Mouse (Mus musculus) erythroid progenitor cell, adult 5-6 weeks (primary cell): ENCODE measurements around the gene Lrrc1. TPM values are rescaled to one million over a fixed set of nuclear protein-coding genes. Genes with fewer than 3 reads are reported as not detected.

ENCODE experiments used
- ATAC-seq: replicated peaks from 2 replicates; pipeline ENCODE4 v1.8.0; 2016; ENCODE audit warnings: moderate number of reproducible peaks, mild to moderate bottlenecking, moderate TSS enrichment, inconsistent platforms; ENCODE audit not compliant: poor library complexity, low FRiP score, severe bottlenecking
- total RNA-seq, 2 experiments: library from RNA; stranded (forward) in 1 of 2; stranded (reverse) in 1 of 2; fragments of 150-400 nt in 1 of 2; fragments of 186-747, 209-891 nt in 1 of 2; gene quantifications; 2 replicates each; pipeline versions ENCODE4 v1.2.3 to v1.2.4; 2015 to 2017; ENCODE audit warnings: low replicate concordance in 2 of 2

The Lrrc1 gene
- total RNA-seq, 2 experiments from 2014 or later, result 2.3 to 5.0 TPM

DNA sequence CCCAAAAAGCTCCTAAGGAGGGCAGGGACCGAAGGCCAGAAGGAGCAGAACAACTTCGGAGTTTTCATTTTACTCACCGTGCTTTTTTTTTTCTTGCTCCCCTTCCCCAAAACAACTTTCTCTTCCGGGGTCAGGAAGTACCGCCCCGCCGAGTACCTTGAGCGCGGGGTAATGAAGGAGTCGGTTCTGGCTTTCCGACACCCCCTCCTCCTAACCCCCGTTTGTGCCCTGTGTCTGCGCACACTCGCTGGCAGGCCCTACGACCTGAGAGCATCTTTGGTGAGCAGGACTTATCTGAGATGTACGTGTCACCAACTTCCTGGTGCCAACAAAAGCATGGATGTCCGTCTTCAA, 375 bp upstream of the Lrrc1 start:
- ATAC-seq, result no peak

DNA sequence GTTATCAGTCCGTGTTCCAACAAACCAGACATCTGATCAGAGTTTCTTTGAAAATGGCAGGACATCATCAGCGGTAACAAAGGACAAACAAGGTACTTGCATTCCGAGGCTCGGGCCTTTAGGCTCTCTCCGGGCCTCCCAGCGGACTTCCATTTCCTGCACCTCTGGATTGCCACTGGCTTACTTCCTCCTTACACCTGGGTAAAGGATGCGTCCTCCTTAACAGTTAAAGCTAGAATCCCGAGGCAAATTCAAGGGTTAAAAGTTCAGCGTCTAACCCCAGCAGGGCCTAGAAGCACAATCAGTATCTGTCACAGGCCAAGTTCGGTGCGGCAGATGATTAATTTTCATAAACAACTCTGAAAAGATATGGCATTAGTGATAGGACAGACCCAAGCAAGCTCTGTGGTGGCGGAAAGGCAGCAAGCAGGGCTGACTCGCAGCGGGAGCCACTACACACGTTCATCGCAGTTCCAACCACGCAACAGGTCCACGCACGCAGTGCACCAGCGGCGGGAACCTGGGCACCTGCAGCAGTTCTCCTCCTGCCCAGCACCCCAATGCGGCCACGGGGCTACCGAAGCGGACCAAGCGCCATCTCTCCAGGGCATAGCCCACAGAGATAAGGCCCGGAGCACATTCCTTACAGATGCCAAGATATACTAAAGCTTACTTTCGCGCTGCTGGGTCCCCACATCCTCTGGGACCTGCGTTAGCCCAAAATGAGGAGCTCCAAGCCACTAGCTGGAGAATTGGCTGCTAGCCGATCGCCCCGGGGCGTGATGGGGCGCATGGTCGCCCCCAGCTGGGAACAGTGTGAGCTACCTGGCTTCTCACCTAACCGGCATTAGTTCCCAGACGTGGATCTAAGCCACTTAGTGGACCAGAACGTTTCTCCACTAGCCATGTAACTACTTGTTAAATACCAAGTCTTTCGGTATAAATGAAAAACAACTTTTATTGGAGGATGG, 1.0 kb downstream of the Lrrc1 start:
- no peak for ATAC-seq

DNA sequence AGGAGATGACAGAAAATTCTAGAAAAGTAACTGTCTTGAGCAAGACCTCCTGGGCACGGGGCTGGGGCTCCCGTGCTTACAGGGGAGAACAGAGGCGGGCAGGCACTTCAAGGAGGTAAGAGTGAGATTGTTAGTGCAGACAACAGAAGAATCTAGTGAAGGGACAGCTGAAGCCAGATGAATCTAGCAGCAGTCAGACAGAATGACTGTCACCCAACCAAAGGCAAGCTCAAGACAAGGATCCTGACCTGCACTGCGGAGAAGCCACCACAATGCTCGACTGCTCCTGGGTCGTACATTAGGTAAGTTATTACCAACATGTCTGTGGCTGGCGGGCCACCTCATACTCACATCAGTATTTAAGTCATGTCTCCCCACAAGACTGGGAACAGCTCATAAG, 3.1 kb downstream of the Lrrc1 start:
- no peak for ATAC-seq

DNA sequence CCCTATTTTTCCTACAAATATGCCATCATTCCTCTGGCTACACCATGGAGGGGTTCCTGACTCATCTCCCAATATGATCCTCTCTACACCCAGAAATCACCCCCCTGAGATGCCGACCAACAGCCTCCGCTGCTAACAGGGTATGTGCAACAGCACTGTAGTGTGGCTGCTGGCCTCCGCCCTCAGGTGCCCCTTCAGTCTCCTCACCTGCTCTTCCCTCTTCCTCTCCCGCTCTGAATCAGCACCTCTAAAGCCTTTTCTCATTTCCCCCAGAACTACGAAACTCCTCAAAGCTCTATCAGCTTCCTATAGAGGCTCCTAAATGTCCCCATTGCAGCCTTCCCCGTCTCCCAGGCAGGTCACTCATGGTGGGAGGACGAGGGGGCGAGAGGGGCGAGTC, 5.4 kb downstream of the Lrrc1 start:
- no peak for ATAC-seq

DNA sequence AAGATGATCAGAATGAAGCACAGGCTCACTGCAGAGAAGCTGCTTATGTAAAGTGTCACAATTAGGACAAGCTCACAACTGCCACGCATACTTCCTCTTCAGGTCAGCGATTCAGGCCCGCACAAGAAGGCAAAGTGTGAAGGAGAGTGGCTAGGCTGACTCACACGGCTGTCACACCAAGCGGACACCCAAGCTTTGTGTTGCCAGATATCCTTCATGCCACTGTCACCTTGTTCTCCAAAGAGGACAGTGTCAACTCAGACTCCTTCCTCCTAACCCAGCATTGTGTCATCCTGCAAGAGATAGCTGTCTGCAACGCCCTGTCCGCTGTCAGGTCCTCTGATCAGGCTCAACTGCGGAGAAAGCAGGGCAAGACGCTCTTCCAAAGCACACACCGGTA, 7.3 kb downstream of the Lrrc1 start:
- no peak for ATAC-seq

DNA sequence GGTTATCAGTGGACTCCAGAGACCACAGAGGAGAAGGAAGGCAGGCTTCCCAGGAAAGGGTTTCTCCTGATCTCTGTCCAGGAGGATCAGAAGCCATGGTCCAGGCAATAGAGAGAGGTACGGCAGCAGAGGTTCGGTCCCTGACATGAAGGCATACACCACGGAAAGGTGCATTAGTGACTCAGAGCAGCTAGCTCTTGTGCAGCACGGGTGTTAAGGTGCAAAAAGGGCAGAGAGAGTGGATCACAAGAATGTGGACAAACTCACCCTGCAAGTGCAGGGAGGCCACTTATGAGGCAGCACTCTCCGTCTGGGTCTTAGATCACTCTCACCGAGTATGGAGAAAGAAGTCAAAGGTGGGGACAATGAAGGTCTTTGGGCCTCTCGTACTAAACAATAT, 7.8 kb downstream of the Lrrc1 start:
- no peak for ATAC-seq

DNA sequence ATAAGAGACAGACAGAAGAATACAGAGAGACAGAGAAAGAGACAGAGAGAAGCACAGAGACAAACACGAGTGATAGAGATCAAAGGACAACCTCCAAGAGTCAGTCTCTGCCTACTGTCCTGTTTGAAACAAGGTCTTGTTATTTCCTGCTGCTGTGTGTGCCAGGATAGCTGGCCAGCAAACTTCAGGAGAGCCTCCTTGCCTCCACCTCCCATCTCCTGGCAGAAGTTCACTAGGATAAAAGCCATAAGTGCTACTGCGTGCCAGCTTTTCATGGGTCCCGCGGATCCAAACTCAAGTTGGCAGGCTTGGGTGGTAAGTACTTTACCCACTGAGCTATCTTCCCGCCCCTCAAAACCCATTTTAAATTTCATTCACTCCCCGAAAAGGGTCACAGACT, 8.4 kb downstream of the Lrrc1 start:
- no peak for ATAC-seq

DNA sequence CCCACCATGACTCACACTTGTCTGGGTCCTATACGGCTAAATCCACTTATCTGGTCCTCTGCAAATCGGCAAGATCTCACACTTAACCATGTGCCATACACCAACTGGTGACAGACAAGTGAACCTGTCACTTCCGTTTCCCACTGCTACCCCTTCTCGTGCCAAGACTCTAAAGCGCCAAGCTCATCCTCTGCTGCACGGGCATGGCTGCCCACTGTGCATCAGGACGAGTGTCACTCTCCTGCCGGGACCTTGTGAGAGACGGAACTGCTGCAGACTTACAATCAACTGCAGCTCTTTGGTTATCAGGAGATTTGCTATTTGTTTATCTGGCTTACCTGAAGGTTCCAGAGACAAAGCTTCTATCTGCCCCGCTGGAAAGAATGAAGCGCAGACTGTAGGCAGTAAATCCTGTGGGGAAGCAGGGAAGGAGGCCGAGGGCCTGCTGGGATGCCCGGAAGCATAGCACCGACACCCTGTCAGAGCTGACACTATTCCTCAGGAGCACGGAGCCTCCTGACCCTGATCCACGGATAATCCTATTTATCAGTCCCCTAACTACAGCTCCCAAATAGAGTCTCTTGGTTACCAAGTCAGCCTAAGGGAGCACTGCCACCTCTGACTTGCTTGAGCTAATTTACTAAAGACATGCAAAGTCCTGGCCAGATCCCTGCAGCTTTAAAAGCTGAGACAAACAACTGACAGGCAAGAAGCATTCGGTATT, 9.5 kb downstream of the Lrrc1 start:
- no peak for ATAC-seq

DNA sequence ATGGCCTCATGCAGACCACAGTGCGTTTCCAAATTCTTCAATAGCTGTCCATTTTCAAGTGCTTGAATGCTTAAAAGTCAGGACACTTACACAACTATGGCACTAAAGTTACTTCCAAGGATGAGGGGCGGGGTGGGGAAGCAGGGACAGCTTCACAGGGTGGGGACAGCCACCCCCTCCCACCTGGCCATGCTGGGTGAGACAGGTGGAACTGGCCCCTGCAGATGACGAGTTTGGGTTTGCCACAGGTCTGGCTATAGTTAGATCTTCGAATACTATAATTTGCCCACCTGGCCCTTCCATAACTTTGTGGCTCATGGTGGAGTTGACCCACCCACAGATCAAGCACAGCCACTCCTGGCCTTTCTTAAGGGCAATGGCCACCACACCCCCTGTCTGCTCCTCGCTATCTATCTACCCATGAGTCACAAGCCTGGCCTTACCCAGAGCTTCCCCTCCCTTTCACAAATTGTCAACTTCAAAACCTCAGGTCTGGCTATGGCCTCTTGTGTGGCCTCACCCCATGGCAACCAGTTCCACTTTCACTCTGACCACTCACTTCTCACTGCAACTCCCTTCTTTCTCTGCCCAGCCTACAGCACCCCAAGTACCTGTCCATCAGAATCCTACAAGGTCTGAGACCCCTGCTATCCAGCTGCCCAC, 16.2 kb downstream of the Lrrc1 start:
- no peak for ATAC-seq

DNA sequence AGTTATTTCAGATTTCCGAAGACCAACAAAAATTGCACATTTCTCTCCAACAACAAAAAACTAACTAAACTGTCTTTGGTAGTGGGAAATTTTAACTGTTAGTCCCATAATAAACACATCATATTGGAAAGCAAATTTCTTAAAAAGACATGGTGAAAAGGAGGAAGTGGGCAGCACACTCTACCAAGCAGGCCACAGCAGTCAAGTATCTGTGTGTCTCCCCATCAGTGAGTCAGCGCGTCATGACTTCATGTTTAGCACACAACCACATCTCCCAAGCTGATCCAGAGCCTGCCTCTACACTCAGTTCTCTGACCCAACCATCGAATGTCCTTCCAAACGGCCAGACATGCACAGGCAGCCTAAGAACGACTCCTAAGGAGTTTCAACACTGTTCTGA, 17.5 kb downstream of the Lrrc1 start:
- ATAC-seq, result no peak

DNA sequence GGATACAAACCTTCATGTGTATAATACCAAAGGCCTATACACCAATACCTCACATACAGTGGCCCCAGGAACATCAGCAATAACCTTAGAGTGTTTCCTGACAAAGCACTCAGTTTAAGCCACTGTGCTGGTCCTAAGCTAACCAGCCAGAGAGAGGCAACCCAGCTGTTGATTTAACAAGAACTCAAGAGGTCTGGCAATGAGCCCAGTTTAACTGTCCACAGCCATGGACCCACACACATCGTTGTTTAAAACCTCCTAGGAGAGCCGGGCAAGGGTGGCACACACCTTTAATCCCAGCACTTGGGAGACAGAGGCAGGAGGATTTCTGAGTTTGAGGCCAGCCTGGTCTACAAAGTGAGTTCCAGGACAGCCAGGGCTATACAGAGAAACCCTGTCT, 18.0 kb downstream of the Lrrc1 start:
- ATAC-seq, result no peak

DNA sequence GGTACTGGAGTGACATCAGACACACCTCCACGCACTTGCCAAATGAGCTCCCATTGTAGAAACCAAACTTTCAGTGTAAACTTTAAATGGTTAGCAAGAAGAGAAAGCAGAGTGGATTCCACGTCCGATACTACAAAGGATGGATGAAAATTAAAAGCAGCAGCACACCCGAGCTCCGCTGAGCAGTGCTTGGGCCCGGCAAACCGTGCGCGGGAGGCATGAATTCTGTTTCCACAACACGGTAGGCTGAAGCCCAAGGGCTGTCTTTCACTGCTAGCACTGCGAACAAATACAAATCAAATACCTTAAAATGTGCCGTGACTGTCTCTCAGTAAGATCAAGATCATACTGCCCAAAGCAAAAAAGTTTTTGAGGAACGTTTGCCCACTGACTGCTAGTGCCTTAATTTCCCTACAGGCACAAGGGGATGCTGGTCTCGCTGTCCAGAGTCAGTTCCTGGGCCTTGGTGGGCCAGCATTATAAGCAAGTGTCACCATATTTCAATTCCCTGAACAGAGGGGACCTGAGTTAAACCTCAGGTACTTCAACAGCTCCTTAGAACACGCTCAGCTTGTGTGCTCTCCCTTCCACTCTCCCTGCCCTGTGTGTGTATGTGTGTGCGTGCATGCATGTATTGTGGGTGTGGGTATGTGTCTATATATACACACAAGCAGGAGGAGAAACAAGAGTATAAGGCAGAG, 18.9 kb downstream of the Lrrc1 start:
- ATAC-seq, result no peak

DNA sequence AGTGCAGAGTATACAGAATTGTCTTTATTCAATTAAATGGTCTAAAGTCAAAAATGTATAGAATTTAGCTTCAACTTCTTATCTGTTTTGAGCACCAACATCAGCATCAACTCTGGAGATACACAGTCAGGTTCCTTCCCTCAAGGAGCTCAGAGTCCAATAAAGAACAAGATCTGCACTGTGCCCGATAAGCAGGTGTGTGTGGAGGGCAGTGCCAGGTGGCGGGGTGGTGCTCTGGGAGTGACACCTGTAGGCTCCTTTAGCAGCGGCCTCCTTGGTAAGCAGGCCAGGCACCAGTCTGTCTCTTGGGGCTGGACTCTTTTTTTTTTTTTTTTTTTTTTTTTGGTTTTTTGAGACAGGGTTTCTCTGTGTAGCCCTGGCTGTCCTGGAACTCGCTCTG, 20.9 kb downstream of the Lrrc1 start:
- no peak for ATAC-seq

DNA sequence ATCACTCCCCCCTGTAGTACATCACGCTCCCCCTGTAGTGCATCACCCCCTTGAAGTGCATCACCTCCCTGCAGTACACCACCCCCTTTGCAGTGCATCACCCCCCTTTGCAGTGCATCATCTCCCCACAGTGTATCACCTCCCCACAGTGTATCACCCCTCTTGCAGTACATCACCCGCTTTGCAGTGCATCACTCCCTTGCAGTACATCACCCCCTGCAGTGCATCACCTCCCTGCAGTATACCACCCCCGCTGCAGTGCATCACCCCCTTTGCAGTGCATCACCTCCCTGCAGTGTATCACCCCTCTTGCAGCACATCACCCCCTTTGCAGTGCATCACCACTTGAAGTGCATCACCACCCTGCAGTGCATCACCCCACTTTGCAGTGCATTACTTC, 22.2 kb downstream of the Lrrc1 start:
- no peak for ATAC-seq

DNA sequence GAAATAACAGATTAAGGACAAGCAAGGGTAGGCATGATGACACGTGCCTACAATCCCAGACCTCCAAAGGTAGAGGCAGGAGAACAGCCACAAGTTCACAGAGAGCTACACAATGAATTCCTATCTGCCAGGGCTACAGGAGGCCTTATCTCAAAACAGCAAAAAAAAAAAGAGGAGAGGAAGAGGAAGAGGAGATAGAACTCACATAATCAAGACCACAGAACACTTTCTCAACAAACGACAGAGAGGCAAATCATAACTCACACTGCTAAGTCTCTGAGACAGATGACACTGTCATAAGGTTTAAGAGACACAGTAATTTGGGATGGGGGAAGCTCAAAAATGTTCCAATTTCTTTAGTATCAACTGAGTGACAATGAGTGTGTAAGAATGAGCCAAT, 25.5 kb downstream of the Lrrc1 start:
- no peak for ATAC-seq

DNA sequence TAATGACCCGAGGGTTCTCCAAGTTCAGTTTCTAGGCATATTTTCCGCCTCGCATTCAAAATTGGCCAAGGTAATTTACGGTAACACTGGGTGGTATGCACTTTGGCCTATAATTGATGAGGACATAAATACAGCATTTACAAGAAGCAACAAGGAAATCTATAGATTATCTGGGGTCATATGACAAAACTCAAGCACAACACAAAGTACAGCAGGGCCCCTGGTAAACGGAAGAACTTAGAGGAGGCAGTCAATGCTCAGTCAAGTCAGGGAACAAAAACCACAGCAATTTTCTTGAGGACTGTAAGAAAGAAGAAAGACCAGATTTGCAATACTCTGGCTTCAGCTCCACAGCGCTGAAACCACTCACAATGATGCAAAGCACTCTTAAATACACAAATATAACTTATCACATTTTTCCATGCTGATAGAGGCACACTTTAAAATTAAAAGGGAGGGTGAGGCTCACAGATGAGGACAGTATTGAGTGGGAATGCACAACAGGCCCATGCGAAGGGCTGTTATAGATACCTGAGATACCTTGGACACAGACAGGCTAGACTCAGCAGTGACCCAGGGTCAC, 27.8 kb downstream of the Lrrc1 start:
- no peak for ATAC-seq

DNA sequence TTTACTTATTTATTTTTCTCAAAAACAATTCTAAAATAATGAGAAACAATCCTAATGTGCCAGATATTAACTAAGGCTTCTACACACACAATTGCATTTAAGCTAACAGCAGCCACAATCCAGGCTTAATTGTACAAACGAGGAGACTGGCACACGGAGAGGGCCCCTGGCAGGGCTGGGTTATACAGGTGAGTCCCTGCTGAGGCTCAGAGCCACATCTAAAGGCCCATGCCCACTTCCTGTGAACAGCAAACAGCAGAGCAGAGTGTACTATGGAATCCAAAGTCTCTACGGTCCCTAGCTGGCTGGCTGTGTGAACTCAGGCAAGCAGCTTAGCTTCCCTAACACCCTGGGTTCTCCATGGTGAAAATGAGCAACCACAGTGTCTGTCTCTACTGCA, 30.8 kb downstream of the Lrrc1 start:
- no peak for ATAC-seq

DNA sequence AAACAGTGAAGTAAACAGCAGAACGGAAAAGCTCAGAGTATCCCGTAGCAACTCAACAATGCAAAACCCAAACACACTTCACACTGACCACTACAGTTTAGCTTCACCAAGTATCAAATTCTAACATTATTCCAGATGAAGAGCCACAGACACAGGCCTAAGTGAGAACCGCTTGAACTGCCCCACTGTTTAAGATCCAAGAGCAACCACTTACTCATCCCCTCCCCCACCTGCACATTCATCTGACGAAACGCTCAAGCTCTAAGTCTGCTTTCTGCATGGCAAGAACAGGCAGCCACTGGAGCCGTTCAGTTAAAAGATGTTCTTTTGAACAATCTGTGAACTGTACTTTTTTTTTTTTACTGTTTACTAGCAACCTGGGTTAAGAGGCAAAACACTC, 32.5 kb downstream of the Lrrc1 start:
- no peak for ATAC-seq

DNA sequence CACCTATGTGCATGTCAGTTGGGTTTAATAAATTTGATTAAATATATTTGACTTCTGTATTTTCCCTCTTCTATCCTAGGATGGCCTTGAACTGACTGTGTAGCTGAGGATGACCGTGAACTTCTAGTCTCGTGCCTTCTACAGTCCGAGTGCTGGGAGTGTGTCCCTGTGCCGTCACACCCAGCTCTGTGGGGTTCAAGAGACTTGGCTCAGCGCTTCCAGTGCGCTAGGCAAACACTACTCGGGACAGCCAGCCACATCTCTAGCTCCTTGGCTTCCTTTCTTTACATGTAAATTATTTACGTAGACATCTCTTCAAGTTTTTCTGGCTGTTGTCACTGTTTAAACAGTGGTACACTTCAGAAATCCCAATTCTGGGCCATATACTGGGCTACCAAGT, 34.1 kb downstream of the Lrrc1 start:
- no peak for ATAC-seq
